Mouse (Mus musculus) heart, embryonic 11.5 days (tissue): ENCODE results near the gene Lrig3. TPM values are rescaled to one million over a fixed set of nuclear protein-coding genes. Genes with fewer than 3 reads are reported as not detected.
A peak's percentile ranks its signal among the peaks of the same experiment; 100 is the strongest.

Experiments used
- ATAC-seq: fragments of 200-750 bp; cut with Nextera tagmentation; replicated peaks from 2 replicates; pipeline ENCODE4 v1.8.0; 2017; ENCODE audit warnings: moderate library complexity; ENCODE audit not compliant: insufficient number of reproducible peaks, low FRiP score, low TSS enrichment
- H3K27ac ChIP-seq: fragments of 300-500 bp; sonication (generic); 2 replicates; pipeline ENCODE4 v1.5.1; 2014; ENCODE audit warnings: mild to moderate bottlenecking, low read depth, low read length
- H3K27me3 ChIP-seq: fragments of 300-500 bp; sonication (generic); 2 replicates; pipeline ENCODE4 v1.6.1; 2014; ENCODE audit warnings: mild to moderate bottlenecking, low read length, mixed read lengths; ENCODE audit not compliant: control insufficient read depth, insufficient read depth
- H3K36me3 ChIP-seq: fragments of 300-500 bp; sonication (generic); 2 replicates; pipeline ENCODE4 v1.6.1; 2014; ENCODE audit warnings: mild to moderate bottlenecking, low read length, moderate library complexity, mixed read lengths; ENCODE audit not compliant: control insufficient read depth, insufficient read depth
- H3K4me1 ChIP-seq: fragments of 300-500 bp; sonication (generic); 2 replicates; pipeline ENCODE4 v1.6.1; 2014; ENCODE audit warnings: low read length; ENCODE audit not compliant: control insufficient read depth, insufficient read depth
- H3K4me2 ChIP-seq: fragments of 300-500 bp; sonication (generic); 2 replicates; pipeline ENCODE4 v1.6.1; 2014; ENCODE audit warnings: mild to moderate bottlenecking, moderate library complexity
- H3K4me3 ChIP-seq: fragments of 300-500 bp; sonication (generic); 2 replicates; pipeline ENCODE4 v1.5.1; 2014; ENCODE audit warnings: low read depth, low read length
- H3K9ac ChIP-seq: fragments of 300-500 bp; sonication (generic); 2 replicates; pipeline ENCODE4 v1.6.1; 2014; ENCODE audit warnings: mild to moderate bottlenecking, low read depth, low read length, moderate library complexity
- H3K9me3 ChIP-seq: fragments of 300-500 bp; sonication (generic); replicated peaks from 2 replicates; pipeline ENCODE4 v1.6.1; 2016; ENCODE audit warnings: low read length; ENCODE audit not compliant: control insufficient read depth
- WGBS: fragments of 180-500 bp; shearing (Covaris S2); extraction: QIAGEN DNeasy Blood & Tissue Kit; methylation state at CpG from one replicate; pipeline ENCODE4 v1.1.7; 2014; ENCODE audit not compliant: insufficient replicate concordance; 5-methylcytosine and 5-hydroxymethylcytosine counted together
- polyA plus RNA-seq: library from polyadenylated mRNA; unstranded; fragments of >200 nt; fragmentation: Nextera tagmentation; extraction: Ambion mirVana; gene quantifications from 2 replicates; pipeline ENCODE4 v1.2.1, GENCODE M21; 2014

Lrig3 gene
- polyA plus RNA-seq, 1 experiment from 2014 or later, result 2.6 TPM

- Histone ChIP-seq H3K4me3 (no peak overlapping the region), H3K4me2 (no peak overlapping the region), H3K27me3 (peaks cover 68% of the 10 kb centered on the region), H3K9me3 (no peaks in the 10 kb centered on the region), H3K27ac (no peak overlapping the region), H3K9ac (no peak overlapping the region), H3K36me3 (no peaks in the 10 kb centered on the region), H3K4me1 (peaks cover 9% of the 10 kb centered on the region)
- no peak for ATAC-seq
- 65% methylated on average over 7 of the region's 7 CpGs for WGBS
These were observed 11.6 kb upstream of the Lrig3 start for GRCm38 (mm10) chr10:125954343-125954742.

- Histone ChIP-seq H3K4me3 (no peak overlapping the region), H3K4me1 (peaks cover 9% of the 10 kb centered on the region), H3K4me2 (no peak overlapping the region), H3K27me3 (peaks cover 68% of the 10 kb centered on the region), H3K9ac (no peak overlapping the region), H3K9me3 (no peaks in the 10 kb centered on the region), H3K36me3 (no peaks in the 10 kb centered on the region), H3K27ac (no peak overlapping the region)
- 84% methylated on average over 12 of the region's 12 CpGs for WGBS
- no peak for ATAC-seq
These were observed 11.0 kb upstream of the Lrig3 start for GRCm38 (mm10) chr10:125954747-125955530.

GRCm38 (mm10) chr10:125961411-125962107 lies 4.4 kb upstream of the Lrig3 start:
- ATAC-seq, result no peak
- no peak overlapping the region for H3K4me2 ChIP-seq
- H3K9ac ChIP-seq, result no peak overlapping the region
- H3K27me3 ChIP-seq, result peaks cover 75% of the 10 kb centered on the region
- no peak overlapping the region for H3K27ac ChIP-seq
- H3K4me1 ChIP-seq, result peaks cover 11% of the 10 kb centered on the region
- H3K4me3 ChIP-seq, result no peak overlapping the region
- H3K36me3 ChIP-seq, result no peaks in the 10 kb centered on the region
- no peaks in the 10 kb centered on the region; the same call in 1 of the 2 replicates for H3K9me3 ChIP-seq
- 20% methylated on average over 9 of the region's 9 CpGs for WGBS

DNA sequence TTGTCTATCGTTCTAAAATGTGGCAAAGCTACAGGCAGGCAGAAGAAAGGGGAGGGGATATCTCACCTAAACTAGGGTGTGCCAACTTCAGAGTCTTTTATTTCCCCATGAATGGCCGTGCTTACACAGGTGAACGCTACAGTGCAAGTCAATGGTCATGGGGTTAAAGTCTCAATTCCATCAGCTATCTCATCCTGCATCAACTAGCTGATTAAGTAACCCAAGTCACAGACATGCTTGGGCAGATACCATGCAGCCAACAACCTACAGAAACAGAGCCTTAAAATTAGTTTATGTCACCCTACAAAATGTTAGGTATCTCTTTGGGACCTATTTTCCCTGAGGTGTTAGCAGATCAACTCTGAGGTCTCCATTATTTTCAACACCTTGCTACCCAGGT lies 1.3 kb upstream of the Lrig3 start:
- Histone ChIP-seq H3K4me1 (peaks cover 2% of the 10 kb centered on the region; the same call in 1 of the 2 replicates), H3K9ac (no peak overlapping the region), H3K27me3 (peaks cover 63% of the 10 kb centered on the region), H3K36me3 (no peaks in the 10 kb centered on the region), H3K4me2 (no peak overlapping the region), H3K27ac (no peak overlapping the region), H3K4me3 (no peak overlapping the region), H3K9me3 (no peaks in the 10 kb centered on the region; the same call in 1 of the 2 replicates)
- 80% methylated on average over 3 of the region's 3 CpGs for WGBS
- ATAC-seq, result no peak

DNA sequence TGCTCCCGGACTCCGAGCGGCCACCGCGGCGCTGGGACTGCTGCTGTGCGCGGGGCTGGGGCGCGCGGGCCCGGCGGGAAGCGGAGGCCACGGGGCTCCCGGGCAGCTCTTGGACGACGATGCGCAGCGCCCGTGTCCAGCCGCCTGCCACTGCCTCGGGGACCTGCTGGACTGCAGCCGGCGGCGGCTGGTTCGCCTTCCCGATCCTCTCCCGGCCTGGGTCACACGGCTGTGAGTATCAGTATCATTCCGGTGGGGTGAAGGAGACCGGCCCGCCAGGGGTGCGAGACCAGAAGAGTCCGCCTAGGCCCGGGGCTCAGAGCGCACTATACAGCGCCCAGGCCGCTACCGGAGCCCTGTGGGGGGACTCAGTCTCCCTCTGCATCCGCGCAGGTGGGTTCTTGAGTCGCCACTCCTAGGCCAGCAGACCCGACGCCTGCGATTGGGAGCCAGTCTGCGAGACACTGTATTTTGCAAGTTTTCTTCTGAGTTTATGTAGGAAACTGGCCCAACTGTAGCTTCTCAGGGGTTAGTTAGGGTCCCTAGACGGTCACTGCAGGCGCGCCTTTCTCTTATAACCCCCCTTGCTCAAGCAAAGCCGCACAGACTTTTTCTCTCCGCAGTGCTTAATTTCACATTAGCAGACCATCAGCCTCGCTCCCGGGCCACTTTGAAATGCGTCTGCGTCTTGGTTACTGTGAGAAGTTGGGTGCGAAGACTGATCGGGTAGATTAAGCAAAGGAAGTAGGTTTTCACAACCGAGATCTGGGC lies 698 bp downstream of the Lrig3 start:
- peak; percentile 47 for ATAC-seq
- under 1% methylated on average over 58 of the region's 59 CpGs for WGBS
- Histone ChIP-seq H3K27ac (peak overlapping the region; percentile 50; the same call in 1 of the 2 replicates), H3K4me1 (peaks cover 2% of the 10 kb centered on the region; the same call in 1 of the 2 replicates), H3K4me3 (peak overlapping the region; percentile 71), H3K9me3 (no peaks in the 10 kb centered on the region), H3K27me3 (peaks cover 59% of the 10 kb centered on the region), H3K9ac (peak overlapping the region; percentile 79), H3K36me3 (no peaks in the 10 kb centered on the region), H3K4me2 (peak overlapping the region; percentile 97)

- no peak overlapping the region for H3K9ac ChIP-seq
- no peak for ATAC-seq
- no peaks in the 10 kb centered on the region for H3K9me3 ChIP-seq
- WGBS, result 6% methylated on average over 14 of the region's 14 CpGs
- H3K4me2 ChIP-seq, result peak overlapping the region; percentile 97
- H3K36me3 ChIP-seq, result no peaks in the 10 kb centered on the region
- peaks cover 54% of the 10 kb centered on the region for H3K27me3 ChIP-seq
- peak overlapping the region; percentile 71 for H3K4me3 ChIP-seq
- peaks cover 2% of the 10 kb centered on the region; the same call in 1 of the 2 replicates for H3K4me1 ChIP-seq
- no peak overlapping the region for H3K27ac ChIP-seq
These were observed 1.6 kb downstream of the Lrig3 start for GRCm38 (mm10) chr10:125967436-125968160.

DNA sequence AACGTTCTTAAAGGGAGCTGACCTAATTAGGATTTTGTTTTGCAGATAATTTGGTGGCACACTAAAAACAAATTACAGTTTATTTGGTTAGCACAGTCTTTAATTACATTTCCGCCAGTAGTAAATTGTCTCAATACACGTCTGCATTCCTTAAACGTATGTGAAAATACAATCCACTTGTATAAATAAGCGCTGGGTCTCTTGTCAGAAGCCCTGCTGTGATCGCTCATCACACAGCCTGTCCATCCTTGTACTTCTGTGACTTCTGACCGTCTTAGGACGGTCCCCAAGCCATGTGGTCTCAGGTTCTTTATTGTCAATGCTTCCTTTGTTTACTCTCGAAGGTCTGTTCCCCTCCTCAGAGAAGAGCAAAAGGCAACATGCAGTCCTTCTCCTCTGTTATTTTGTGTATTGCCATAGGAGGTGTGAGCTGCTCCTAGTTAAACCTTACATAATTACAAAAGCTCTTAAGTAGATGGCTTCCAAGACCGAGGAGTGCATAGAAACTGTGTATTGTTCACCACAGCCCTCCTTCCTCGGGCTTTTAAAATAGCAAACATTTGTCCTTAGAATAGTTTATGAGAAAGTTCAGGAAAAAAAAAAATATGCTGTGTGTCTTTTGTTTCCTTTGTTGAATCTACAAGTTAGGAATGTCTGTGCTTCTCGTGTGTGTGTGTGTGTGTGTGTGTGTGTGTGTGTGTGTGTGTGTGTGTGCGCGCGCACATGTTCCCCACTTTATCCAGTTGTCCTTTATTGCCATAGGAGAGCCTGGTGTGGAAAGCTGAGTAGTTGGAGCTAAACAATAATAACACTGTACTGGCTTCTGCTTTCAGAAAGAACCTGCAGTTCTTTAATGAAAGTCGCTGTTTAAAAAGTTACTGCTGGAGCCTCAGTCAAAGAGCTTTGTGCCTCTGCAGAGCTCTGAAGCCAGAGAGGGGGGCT lies 2.5 kb downstream of the Lrig3 start:
- no peak overlapping the region for H3K9ac ChIP-seq
- no peaks in the 10 kb centered on the region for H3K36me3 ChIP-seq
- 15% methylated on average over 16 of the region's 16 CpGs for WGBS
- H3K27ac ChIP-seq, result no peak overlapping the region
- H3K4me1 ChIP-seq, result peaks cover 2% of the 10 kb centered on the region; the same call in 1 of the 2 replicates
- peaks cover 46% of the 10 kb centered on the region for H3K27me3 ChIP-seq
- H3K4me2 ChIP-seq, result peak overlapping the region; percentile 97
- peak overlapping the region; percentile 71 for H3K4me3 ChIP-seq
- ATAC-seq, result no peak
- H3K9me3 ChIP-seq, result no peaks in the 10 kb centered on the region
